Mouse (Mus musculus): Measurements from ENCODE around the gene R3hdm2. TPM values are rescaled to one million over a fixed set of nuclear protein-coding genes. Genes with fewer than 3 reads are reported as not detected.

The R3hdm2 gene
- polyA plus RNA-seq, 1 experiment from 2014 or later, result 36.1 TPM

DNA sequence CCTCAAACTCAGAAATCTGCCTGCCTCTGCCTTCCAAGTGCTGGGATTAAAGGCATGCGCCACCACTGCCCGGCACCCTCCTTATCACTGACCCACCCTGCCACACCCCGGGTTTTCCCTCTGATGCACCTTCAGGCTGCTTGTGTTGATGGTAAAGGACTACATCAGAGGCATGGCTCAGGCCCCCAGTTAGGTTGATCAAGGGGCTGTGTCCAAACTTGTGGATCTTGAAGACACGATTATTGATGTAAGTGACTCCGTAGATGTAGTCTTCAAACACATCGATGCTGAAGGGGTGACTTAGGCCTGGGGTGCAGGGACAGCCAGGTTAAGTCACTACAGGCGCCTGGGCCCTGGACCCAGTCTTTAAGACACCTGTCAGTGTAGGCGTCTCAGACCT is 161.4 kb downstream of the R3hdm2 start:
- Histone ChIP-seq H3K27ac (replicated peaks; ENCODE audit: low read depth, low read length) (no peak overlapping the region), H3K4me3 (ENCODE audit: low read depth, low read length) (no peak overlapping the region), H3K9ac (replicated peaks; ENCODE audit: low read length) (no peak overlapping the region), H3K4me2 (ENCODE audit: low read depth, low read length) (no peak overlapping the region), H3K36me3 (replicated peaks; ENCODE audit: control insufficient read depth, insufficient read depth, low read depth, low read length) (peaks cover 15% of the 10 kb centered on the region), H3K9me3 (replicated peaks; ENCODE audit: control insufficient read depth, low read length) (no peaks in the 10 kb centered on the region), H3K27me3 (ENCODE audit: control insufficient read depth, insufficient read depth, low read length) (peaks cover 2% of the 10 kb centered on the region; the same call in 1 of the 2 replicates), H3K4me1 (ENCODE audit: control insufficient read depth, insufficient read depth, low read length) (no peaks in the 10 kb centered on the region)
- 91% methylated on average over 8 of the region's 8 CpGs for WGBS
- ATAC-seq (replicated peaks; ENCODE audit: insufficient number of reproducible peaks, low FRiP score, low TSS enrichment, low read depth), result no peak
- no peak for DNase-seq (ENCODE audit: low spot score)

- peaks cover 19% of the 10 kb centered on the region for H3K36me3 ChIP-seq (replicated peaks; ENCODE audit: control insufficient read depth, insufficient read depth, low read depth, low read length)
- ATAC-seq (replicated peaks; ENCODE audit: insufficient number of reproducible peaks, low FRiP score, low TSS enrichment, low read depth) (no peak), DNase-seq (ENCODE audit: low spot score) (no peak)
- H3K4me1 ChIP-seq (ENCODE audit: control insufficient read depth, insufficient read depth, low read length), result no peaks in the 10 kb centered on the region
- no peaks in the 10 kb centered on the region for H3K27me3 ChIP-seq (ENCODE audit: control insufficient read depth, insufficient read depth, low read length)
- no peak overlapping the region for H3K4me3 ChIP-seq (ENCODE audit: low read depth, low read length)
- H3K4me2 ChIP-seq (ENCODE audit: low read depth, low read length), result no peak overlapping the region
- H3K27ac ChIP-seq (replicated peaks; ENCODE audit: low read depth, low read length), result no peak overlapping the region
- H3K9ac ChIP-seq (replicated peaks; ENCODE audit: low read length), result no peak overlapping the region
- 67% methylated on average over 13 of the region's 13 CpGs for WGBS
- no peaks in the 10 kb centered on the region for H3K9me3 ChIP-seq (replicated peaks; ENCODE audit: control insufficient read depth, low read length)
These were observed 162.0 kb downstream of the R3hdm2 start for GRCm38 (mm10) chr10:127542084-127542483.

- no peak overlapping the region for H3K4me3 ChIP-seq (ENCODE audit: low read depth, low read length)
- DNase-seq (ENCODE audit: low spot score), result no peak
- no peak overlapping the region for H3K27ac ChIP-seq (replicated peaks; ENCODE audit: low read depth, low read length)
- H3K27me3 ChIP-seq (ENCODE audit: control insufficient read depth, insufficient read depth, low read length), result no peaks in the 10 kb centered on the region
- H3K4me2 ChIP-seq (ENCODE audit: low read depth, low read length), result no peak overlapping the region
- peaks cover 19% of the 10 kb centered on the region for H3K36me3 ChIP-seq (replicated peaks; ENCODE audit: control insufficient read depth, insufficient read depth, low read depth, low read length)
- H3K9ac ChIP-seq (replicated peaks; ENCODE audit: low read length), result no peak overlapping the region
- ATAC-seq (replicated peaks; ENCODE audit: insufficient number of reproducible peaks, low FRiP score, low TSS enrichment, low read depth), result no peak
- no peaks in the 10 kb centered on the region for H3K9me3 ChIP-seq (replicated peaks; ENCODE audit: control insufficient read depth, low read length)
- 61% methylated on average over 6 of the region's 6 CpGs for WGBS
- no peaks in the 10 kb centered on the region for H3K4me1 ChIP-seq (ENCODE audit: control insufficient read depth, insufficient read depth, low read length)
These were observed 162.6 kb downstream of the R3hdm2 start for GRCm38 (mm10) chr10:127542720-127543119.

GRCm38 (mm10) chr10:127543916-127544315 is 163.8 kb downstream of the R3hdm2 start:
- H3K4me1 ChIP-seq (ENCODE audit: control insufficient read depth, insufficient read depth, low read length), result no peaks in the 10 kb centered on the region
- H3K36me3 ChIP-seq (replicated peaks; ENCODE audit: control insufficient read depth, insufficient read depth, low read depth, low read length), result peaks cover 19% of the 10 kb centered on the region
- H3K4me3 ChIP-seq (ENCODE audit: low read depth, low read length), result no peak overlapping the region
- no peak for DNase-seq (ENCODE audit: low spot score)
- no peak for ATAC-seq (replicated peaks; ENCODE audit: insufficient number of reproducible peaks, low FRiP score, low TSS enrichment, low read depth)
- no peak overlapping the region for H3K27ac ChIP-seq (replicated peaks; ENCODE audit: low read depth, low read length)
- no peak overlapping the region for H3K4me2 ChIP-seq (ENCODE audit: low read depth, low read length)
- H3K9ac ChIP-seq (replicated peaks; ENCODE audit: low read length), result no peak overlapping the region
- no peaks in the 10 kb centered on the region for H3K9me3 ChIP-seq (replicated peaks; ENCODE audit: control insufficient read depth, low read length)
- H3K27me3 ChIP-seq (ENCODE audit: control insufficient read depth, insufficient read depth, low read length), result no peaks in the 10 kb centered on the region
- WGBS, result 88% methylated on average over 3 of the region's 3 CpGs

- WGBS, result 95% methylated on average over 20 of the region's 20 CpGs
- Histone ChIP-seq H3K27ac (replicated peaks; ENCODE audit: low read depth, low read length) (no peak overlapping the region), H3K9ac (replicated peaks; ENCODE audit: low read length) (no peak overlapping the region), H3K27me3 (ENCODE audit: control insufficient read depth, insufficient read depth, low read length) (no peaks in the 10 kb centered on the region), H3K4me3 (ENCODE audit: low read depth, low read length) (no peak overlapping the region), H3K36me3 (replicated peaks; ENCODE audit: control insufficient read depth, insufficient read depth, low read depth, low read length) (peaks cover 19% of the 10 kb centered on the region), H3K4me1 (ENCODE audit: control insufficient read depth, insufficient read depth, low read length) (no peaks in the 10 kb centered on the region), H3K9me3 (replicated peaks; ENCODE audit: control insufficient read depth, low read length) (no peaks in the 10 kb centered on the region), H3K4me2 (ENCODE audit: low read depth, low read length) (no peak overlapping the region)
- ATAC-seq (replicated peaks; ENCODE audit: insufficient number of reproducible peaks, low FRiP score, low TSS enrichment, low read depth), result no peak
- DNase-seq (ENCODE audit: low spot score), result no peak
These were observed 164.2 kb downstream of the R3hdm2 start for GRCm38 (mm10) chr10:127544375-127544774.

DNA sequence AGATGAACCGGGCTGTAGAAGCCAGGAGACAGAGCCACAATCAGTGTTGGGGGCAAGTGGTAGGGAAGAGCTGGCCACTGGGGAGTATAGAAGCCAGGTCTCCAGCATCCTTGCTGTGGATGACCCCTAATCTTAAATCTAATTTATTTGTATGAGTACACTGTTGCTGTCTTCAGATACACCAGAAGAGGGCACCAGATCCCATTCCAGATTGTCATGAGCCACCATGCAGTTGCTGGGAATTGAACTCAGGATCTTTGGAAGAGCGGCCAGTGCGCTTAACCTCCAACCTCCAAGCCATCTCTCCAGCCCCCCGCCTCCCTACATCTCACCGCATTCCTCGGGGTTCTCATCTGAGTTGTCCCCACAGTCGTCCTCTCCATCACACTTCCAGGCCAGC is 166.4 kb downstream of the R3hdm2 start:
- peaks cover 13% of the 10 kb centered on the region for H3K36me3 ChIP-seq (replicated peaks; ENCODE audit: control insufficient read depth, insufficient read depth, low read depth, low read length)
- H3K4me3 ChIP-seq (ENCODE audit: low read depth, low read length), result no peak overlapping the region
- H3K27me3 ChIP-seq (ENCODE audit: control insufficient read depth, insufficient read depth, low read length), result no peaks in the 10 kb centered on the region
- 90% methylated on average over 7 of the region's 7 CpGs for WGBS
- H3K4me1 ChIP-seq (ENCODE audit: control insufficient read depth, insufficient read depth, low read length), result no peaks in the 10 kb centered on the region
- no peak overlapping the region for H3K9ac ChIP-seq (replicated peaks; ENCODE audit: low read length)
- no peak overlapping the region for H3K4me2 ChIP-seq (ENCODE audit: low read depth, low read length)
- H3K27ac ChIP-seq (replicated peaks; ENCODE audit: low read depth, low read length), result no peak overlapping the region
- DNase-seq (ENCODE audit: low spot score) (no peak), ATAC-seq (replicated peaks; ENCODE audit: insufficient number of reproducible peaks, low FRiP score, low TSS enrichment, low read depth) (no peak)
- no peaks in the 10 kb centered on the region for H3K9me3 ChIP-seq (replicated peaks; ENCODE audit: control insufficient read depth, low read length)

DNA sequence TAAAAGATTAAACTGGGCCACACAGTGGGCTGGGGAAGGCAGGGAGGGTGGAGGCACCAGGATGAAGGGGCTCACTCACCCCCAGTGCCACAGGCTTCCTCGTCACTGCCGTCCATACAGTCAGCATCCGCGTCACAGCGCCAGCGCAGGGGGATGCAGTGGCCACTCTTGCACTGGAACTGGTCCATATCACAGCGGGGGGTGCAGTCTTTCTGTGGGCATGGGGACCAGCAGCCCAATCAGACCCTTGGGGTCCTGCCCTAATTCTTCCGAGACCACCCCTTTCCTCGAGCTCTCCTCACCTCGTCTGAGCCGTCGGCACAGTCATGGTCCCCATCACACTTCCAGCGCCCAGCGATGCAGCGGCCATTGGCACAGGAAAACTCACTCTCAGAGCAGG is 168.1 kb downstream of the R3hdm2 start:
- Histone ChIP-seq H3K36me3 (replicated peaks; ENCODE audit: control insufficient read depth, insufficient read depth, low read depth, low read length) (peaks cover 18% of the 10 kb centered on the region), H3K9ac (replicated peaks; ENCODE audit: low read length) (no peak overlapping the region), H3K4me3 (ENCODE audit: low read depth, low read length) (no peak overlapping the region), H3K27me3 (ENCODE audit: control insufficient read depth, insufficient read depth, low read length) (no peaks in the 10 kb centered on the region), H3K4me2 (ENCODE audit: low read depth, low read length) (no peak overlapping the region), H3K9me3 (replicated peaks; ENCODE audit: control insufficient read depth, low read length) (no peaks in the 10 kb centered on the region), H3K27ac (replicated peaks; ENCODE audit: low read depth, low read length) (no peak overlapping the region), H3K4me1 (ENCODE audit: control insufficient read depth, insufficient read depth, low read length) (no peaks in the 10 kb centered on the region)
- 97% methylated on average over 15 of the region's 15 CpGs for WGBS
- DNase-seq (ENCODE audit: low spot score), result no peak
- no peak for ATAC-seq (replicated peaks; ENCODE audit: insufficient number of reproducible peaks, low FRiP score, low TSS enrichment, low read depth)

Data from embryonic facial prominence, embryonic 11.5 days (tissue).